Mouse (Mus musculus): ENCODE measurements around the gene Klhdc4. TPM values are rescaled to one million over a fixed set of nuclear protein-coding genes. Genes with fewer than 3 reads are reported as not detected.
A peak's percentile ranks its signal among the peaks of the same experiment; 100 is the strongest.

Gene Klhdc4
- total and polyA plus RNA-seq, 2 experiments from 2014 or later: 25.2 to 34.5 TPM

GRCm38 (mm10) chr8:121811931-121812570 is 17.3 kb downstream of the Klhdc4 start:
- Histone ChIP-seq H3K27me3 (ENCODE audit: insufficient read depth, low read length) (no peaks in the 10 kb centered on the region), H3K4me2 (ENCODE audit: low read depth, low read length) (no peak overlapping the region), H3K4me3 (ENCODE audit: low read length) (no peak overlapping the region), H3K36me3 (ENCODE audit: insufficient read depth, low read length) (peaks cover 11% of the 10 kb centered on the region; the same call in 1 of the 2 replicates), H3K27ac (no peak overlapping the region), H3K9me3 (ENCODE audit: low read length) (no peaks in the 10 kb centered on the region), H3K9ac (replicated peaks; ENCODE audit: low read length) (no peak overlapping the region), H3K4me1 (ENCODE audit: insufficient read depth, low read length) (no peaks in the 10 kb centered on the region)
- DNase-seq (ENCODE audit: low spot score): no peak
- WGBS: 87% methylated on average over 12 of the region's 12 CpGs
- TF ChIP-seq CTCF (IDR thresholded peaks at IDR 0.05; ENCODE audit: low read depth): no peak
- no peak for ATAC-seq

GRCm38 (mm10) chr8:121811502-121811901 is 17.9 kb downstream of the Klhdc4 start:
- Histone ChIP-seq H3K4me1 (ENCODE audit: insufficient read depth, low read length) (no peaks in the 10 kb centered on the region), H3K9ac (replicated peaks; ENCODE audit: low read length) (no peak overlapping the region), H3K4me2 (ENCODE audit: low read depth, low read length) (no peak overlapping the region), H3K9me3 (ENCODE audit: low read length) (no peaks in the 10 kb centered on the region), H3K27me3 (ENCODE audit: insufficient read depth, low read length) (no peaks in the 10 kb centered on the region), H3K36me3 (ENCODE audit: insufficient read depth, low read length) (peaks cover 11% of the 10 kb centered on the region; the same call in 1 of the 2 replicates), H3K4me3 (ENCODE audit: low read length) (no peak overlapping the region), H3K27ac (no peak overlapping the region)
- DNase-seq (ENCODE audit: low spot score) (no peak), ATAC-seq (no peak)
- no peak for TF ChIP-seq CTCF (IDR thresholded peaks at IDR 0.05; ENCODE audit: low read depth)
- WGBS: 94% methylated on average over 3 of the region's 3 CpGs

GRCm38 (mm10) chr8:121809524-121810155 is 19.7 kb downstream of the Klhdc4 start:
- Histone ChIP-seq H3K9me3 (ENCODE audit: low read length) (no peaks in the 10 kb centered on the region), H3K9ac (replicated peaks; ENCODE audit: low read length) (no peak overlapping the region), H3K4me1 (ENCODE audit: insufficient read depth, low read length) (no peaks in the 10 kb centered on the region), H3K4me2 (ENCODE audit: low read depth, low read length) (no peak overlapping the region), H3K27ac (no peak overlapping the region), H3K27me3 (ENCODE audit: insufficient read depth, low read length) (no peaks in the 10 kb centered on the region), H3K36me3 (ENCODE audit: insufficient read depth, low read length) (peaks cover 29% of the 10 kb centered on the region), H3K4me3 (ENCODE audit: low read length) (no peak overlapping the region)
- TF ChIP-seq CTCF (IDR thresholded peaks at IDR 0.05; ENCODE audit: low read depth): no peak
- DNase-seq (ENCODE audit: low spot score) (no peak), ATAC-seq (no peak)
- 93% methylated on average over 11 of the region's 11 CpGs for WGBS

- DNase-seq (ENCODE audit: low spot score): no peak
- no peak overlapping the region for H3K4me2 ChIP-seq (ENCODE audit: low read depth, low read length)
- H3K4me3 ChIP-seq (ENCODE audit: low read length): no peak overlapping the region
- H3K9me3 ChIP-seq (ENCODE audit: low read length): no peaks in the 10 kb centered on the region
- H3K36me3 ChIP-seq (ENCODE audit: insufficient read depth, low read length): peaks cover 33% of the 10 kb centered on the region
- H3K27ac ChIP-seq: no peak overlapping the region
- no peaks in the 10 kb centered on the region for H3K27me3 ChIP-seq (ENCODE audit: insufficient read depth, low read length)
- TF ChIP-seq CTCF (IDR thresholded peaks at IDR 0.05; ENCODE audit: low read depth): peak; percentile 25; the same call in 1 of the 2 replicates
- H3K4me1 ChIP-seq (ENCODE audit: insufficient read depth, low read length): no peaks in the 10 kb centered on the region
- no peak for ATAC-seq
- 72% methylated on average over 11 of the region's 11 CpGs for WGBS
- no peak overlapping the region for H3K9ac ChIP-seq (replicated peaks; ENCODE audit: low read length)
These were observed 21.3 kb downstream of the Klhdc4 start for GRCm38 (mm10) chr8:121808032-121808431.

GRCm38 (mm10) chr8:121806126-121806525 is 23.2 kb downstream of the Klhdc4 start:
- Histone ChIP-seq H3K27me3 (ENCODE audit: insufficient read depth, low read length) (no peaks in the 10 kb centered on the region), H3K27ac (no peak overlapping the region), H3K9me3 (ENCODE audit: low read length) (no peaks in the 10 kb centered on the region), H3K4me2 (ENCODE audit: low read depth, low read length) (no peak overlapping the region), H3K4me1 (ENCODE audit: insufficient read depth, low read length) (no peaks in the 10 kb centered on the region), H3K36me3 (ENCODE audit: insufficient read depth, low read length) (peaks cover 25% of the 10 kb centered on the region), H3K9ac (replicated peaks; ENCODE audit: low read length) (no peak overlapping the region), H3K4me3 (ENCODE audit: low read length) (no peak overlapping the region)
- 93% methylated on average over 13 of the region's 13 CpGs for WGBS
- ATAC-seq: no peak
- DNase-seq (ENCODE audit: low spot score): no peak
- TF ChIP-seq CTCF (IDR thresholded peaks at IDR 0.05; ENCODE audit: low read depth): no peak

GRCm38 (mm10) chr8:121804829-121805228 is 24.5 kb downstream of the Klhdc4 start:
- H3K27me3 ChIP-seq (ENCODE audit: insufficient read depth, low read length): no peaks in the 10 kb centered on the region
- DNase-seq (ENCODE audit: low spot score) (no peak), ATAC-seq (no peak)
- H3K9me3 ChIP-seq (ENCODE audit: low read length): no peaks in the 10 kb centered on the region
- H3K9ac ChIP-seq (replicated peaks; ENCODE audit: low read length): no peak overlapping the region
- H3K36me3 ChIP-seq (ENCODE audit: insufficient read depth, low read length): peaks cover 36% of the 10 kb centered on the region
- H3K27ac ChIP-seq: no peak overlapping the region
- no peak overlapping the region for H3K4me3 ChIP-seq (ENCODE audit: low read length)
- H3K4me1 ChIP-seq (ENCODE audit: insufficient read depth, low read length): no peaks in the 10 kb centered on the region
- WGBS: 91% methylated on average over 5 of the region's 5 CpGs
- H3K4me2 ChIP-seq (ENCODE audit: low read depth, low read length): no peak overlapping the region
- TF ChIP-seq CTCF (IDR thresholded peaks at IDR 0.05; ENCODE audit: low read depth): no peak

- H3K4me3 ChIP-seq (ENCODE audit: low read length): no peak overlapping the region
- H3K4me1 ChIP-seq (ENCODE audit: insufficient read depth, low read length): no peaks in the 10 kb centered on the region
- DNase-seq (ENCODE audit: low spot score) (no peak), ATAC-seq (no peak)
- H3K4me2 ChIP-seq (ENCODE audit: low read depth, low read length): no peak overlapping the region
- H3K9me3 ChIP-seq (ENCODE audit: low read length): no peaks in the 10 kb centered on the region
- no peak for TF ChIP-seq CTCF (IDR thresholded peaks at IDR 0.05; ENCODE audit: low read depth)
- WGBS: 88% methylated on average over 6 of the region's 6 CpGs
- H3K36me3 ChIP-seq (ENCODE audit: insufficient read depth, low read length): peaks cover 27% of the 10 kb centered on the region
- H3K27ac ChIP-seq: no peak overlapping the region
- no peak overlapping the region for H3K9ac ChIP-seq (replicated peaks; ENCODE audit: low read length)
- no peaks in the 10 kb centered on the region for H3K27me3 ChIP-seq (ENCODE audit: insufficient read depth, low read length)
These were observed 31.0 kb downstream of the Klhdc4 start for GRCm38 (mm10) chr8:121798401-121798800.

All from hindbrain, postnatal 0 days (tissue).